Mouse (Mus musculus) spleen, embryonic (tissue): ENCODE measurements at regions not wholly inside any gene's neighbourhood (a gene's known extent, or its start where the extent isn't known, plus 50 kb on each side); places are given as distances from the start of the nearest gene placed in this dataset.

Experiments
- CTCF ChIA-PET: fragments of 350-600 bp; sonication (Branson Sonifier 250); formaldehyde crosslinking; loops from one replicate; lab custom pipeline; 2022; lab: Charles Lee

DNA sequence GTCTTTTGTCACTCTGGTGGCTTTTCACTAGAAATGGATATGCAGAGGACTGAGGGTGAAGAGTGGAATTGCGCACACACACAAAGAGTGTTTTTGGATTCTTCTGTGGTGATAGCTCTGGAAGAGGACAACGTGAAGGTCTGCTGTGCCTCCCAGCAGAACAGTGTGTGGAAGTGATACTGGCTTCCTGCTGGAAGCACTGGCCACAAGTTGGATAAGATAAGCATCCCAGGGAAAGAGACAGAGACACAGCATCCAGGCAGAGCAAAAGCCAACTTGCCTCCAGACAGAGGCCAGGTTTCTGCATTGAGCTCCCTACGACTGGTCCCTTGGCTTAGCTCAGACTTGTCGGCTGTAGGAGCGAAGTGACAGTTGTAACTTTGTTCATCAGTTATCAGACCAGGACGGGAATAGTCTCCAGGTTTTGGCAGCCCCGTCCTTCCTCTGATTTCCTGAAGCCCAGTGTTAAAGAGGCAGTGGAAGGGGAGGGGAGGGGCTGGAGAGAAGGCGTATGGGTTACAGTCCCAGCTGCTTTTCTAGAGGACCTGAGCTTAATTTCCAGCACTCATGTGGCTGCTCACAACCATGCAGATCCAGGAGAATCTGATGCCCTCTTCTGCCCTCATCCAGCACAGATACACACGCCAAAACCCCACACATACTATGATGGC, 89.2 kb downstream of the Tmem170b start:
- CTCF ChIA-PET = no interaction called here

GRCm38 (mm10) chr13:41696767-41697445, 91.2 kb downstream of the Tmem170b start:
- CTCF ChIA-PET = interaction anchor here (0.6 kb wide), 1 partner anchor 592 kb away, joined by 3 read pairs; no protein-coding TSS in a partner anchor

- CTCF ChIA-PET = no interaction called here
These were observed 95.6 kb downstream of the Tmem170b start for GRCm38 (mm10) chr13:41701345-41701744.

GRCm38 (mm10) chr13:41701829-41702231, 96.1 kb downstream of the Tmem170b start:
- CTCF ChIA-PET = no interaction called here

DNA sequence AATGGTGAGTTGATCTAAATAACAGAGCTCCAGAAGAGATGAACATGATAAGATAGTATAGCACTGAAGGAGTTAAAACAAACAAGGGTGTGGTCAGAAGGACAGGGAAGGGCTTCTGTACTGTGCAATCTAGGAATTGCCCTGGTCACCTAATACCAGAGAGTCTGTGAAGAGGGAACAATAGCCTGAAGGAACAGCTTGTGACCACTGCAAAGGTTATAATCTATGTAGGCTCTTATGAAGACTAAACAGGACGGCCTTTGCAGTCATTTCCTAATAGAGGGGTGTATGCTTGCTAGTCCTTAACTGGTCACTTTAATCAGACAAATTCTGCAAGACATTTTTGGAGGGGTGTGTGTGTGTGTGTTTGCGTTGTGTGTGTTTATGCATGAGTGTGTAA, 97.5 kb downstream of the Tmem170b start:
- CTCF ChIA-PET = interaction anchor here (0.8 kb wide), 1 partner anchor 9 kb away, joined by 3 read pairs; no protein-coding TSS in a partner anchor

GRCm38 (mm10) chr13:41703618-41704017, 97.9 kb downstream of the Tmem170b start:
- CTCF ChIA-PET = no interaction called here

DNA sequence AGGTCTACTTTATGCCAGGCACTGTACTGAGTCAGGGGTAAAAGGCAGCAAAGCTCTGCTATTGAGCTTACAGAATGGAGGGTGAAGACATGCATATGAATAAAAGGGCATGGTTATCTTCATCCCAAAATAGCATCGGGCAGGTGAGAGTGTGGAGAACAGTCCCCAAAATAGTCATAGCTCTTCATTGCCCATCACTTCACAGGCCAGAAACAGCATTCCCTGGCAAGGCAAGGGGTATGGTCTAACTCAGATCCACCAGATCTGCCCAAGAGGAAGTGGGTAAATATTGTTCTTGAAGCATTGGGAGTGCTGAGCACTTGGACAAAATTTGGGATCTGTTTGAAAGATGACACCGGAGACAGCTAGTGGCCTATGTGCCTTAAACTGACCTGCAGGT, 99.1 kb downstream of the Tmem170b start:
- CTCF ChIA-PET = no interaction called here

GRCm38 (mm10) chr13:41705636-41706035, 99.9 kb downstream of the Tmem170b start:
- CTCF ChIA-PET = no interaction called here

DNA sequence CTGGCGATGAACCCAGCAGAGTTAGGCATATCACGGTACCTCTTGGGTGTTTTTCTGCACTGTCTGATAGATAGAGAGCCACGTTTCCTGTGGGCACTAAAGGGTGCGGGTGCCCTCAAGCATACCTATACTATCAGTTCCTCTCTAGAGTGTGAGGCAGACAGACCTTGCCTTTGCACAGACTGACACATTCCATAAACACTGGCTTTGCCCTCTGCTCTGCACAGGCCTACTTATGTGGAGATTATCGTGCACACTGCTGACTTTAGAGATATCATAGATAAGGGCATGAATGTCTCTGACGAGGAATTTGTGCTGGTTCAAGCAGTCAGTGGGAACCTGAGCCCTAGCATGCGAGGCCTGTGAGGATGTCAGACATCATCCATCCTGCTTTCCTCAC, 102.1 kb downstream of the Tmem170b start:
- CTCF ChIA-PET = no interaction called here

GRCm38 (mm10) chr13:41709071-41709470, 103.4 kb downstream of the Tmem170b start:
- CTCF ChIA-PET = interaction anchor here (0.7 to 0.9 kb wide), 2 partner anchors 17 to 537 kb away, joined by 3 to 4 read pairs; no protein-coding TSS in a partner anchor

DNA sequence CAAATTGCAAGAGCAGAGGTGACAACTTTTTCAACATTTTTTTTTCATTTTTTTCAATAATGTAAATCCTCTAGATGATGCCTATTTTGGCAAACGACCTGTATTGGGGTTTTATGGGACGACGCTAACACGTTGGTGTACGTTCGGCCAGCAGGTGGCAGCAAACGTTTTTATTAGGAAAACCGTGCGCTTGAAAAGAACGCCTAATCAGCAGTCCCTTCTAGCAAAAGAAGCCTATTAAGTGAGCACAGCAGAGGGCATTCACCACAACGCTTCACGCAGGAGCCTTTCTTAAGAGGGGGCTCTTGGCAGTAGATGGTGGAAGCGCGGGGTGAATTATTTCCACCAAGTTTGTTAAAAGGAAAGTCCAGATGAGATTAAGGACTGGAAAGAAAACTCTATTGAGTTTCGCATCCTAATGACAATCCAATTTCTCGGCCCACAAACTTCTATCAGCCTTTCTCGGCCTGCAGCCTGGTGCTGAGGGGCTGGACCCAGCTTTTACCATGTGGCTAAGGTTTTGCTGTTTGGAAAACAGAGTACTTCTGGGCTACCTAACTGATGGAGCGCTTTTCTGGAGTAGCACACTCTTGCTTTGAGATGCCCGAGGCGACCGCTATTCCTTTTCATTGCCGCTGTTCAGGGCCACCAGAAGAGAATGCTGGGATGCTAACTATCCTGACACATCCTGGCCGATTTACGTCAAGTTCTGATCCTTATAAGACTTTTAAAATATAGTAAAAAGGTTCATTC, 103.9 kb downstream of the Tmem170b start:
- CTCF ChIA-PET = interaction anchor here (0.7 to 0.9 kb wide), 2 partner anchors 16 to 536 kb away, joined by 3 to 4 read pairs; no protein-coding TSS in a partner anchor

DNA sequence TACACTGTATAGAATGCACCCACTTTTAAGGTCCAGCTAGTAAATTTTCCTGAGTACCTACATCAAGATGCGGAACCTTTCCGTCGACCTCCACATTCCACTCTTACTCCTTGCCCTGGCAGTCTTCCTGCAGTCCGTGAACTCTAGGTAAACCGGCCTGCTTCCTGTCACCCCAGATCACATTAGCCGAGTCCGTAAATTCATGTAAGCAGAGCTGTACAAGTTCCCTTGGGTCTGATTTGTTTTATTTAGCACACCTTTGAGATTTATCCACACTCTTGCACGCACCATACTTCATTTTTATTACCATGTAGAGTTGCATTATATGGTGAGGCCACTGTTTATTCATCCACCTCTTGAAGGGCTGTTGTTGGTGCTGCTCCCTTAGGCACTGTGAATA, 106.9 kb downstream of the Tmem170b start:
- CTCF ChIA-PET = no interaction called here
